Mouse (Mus musculus) olfactory bulb, adult 2 months (tissue): ENCODE measurements around the gene Rbm3. TPM values are rescaled to one million over a fixed set of nuclear protein-coding genes. Genes with fewer than 3 reads are reported as not detected.
"Not testable (repeated sequence)": the region's sequence is repeated elsewhere in the genome, so short reads cannot be mapped to it uniquely, and the experiment has no call there.

Source experiments
- H3K27ac ChIP-seq: fragments of 200-500 bp; 2 replicates; pipeline ENCODE4 v1.5.1; 2012; ENCODE audit warnings: low read depth, low read length; ENCODE audit not compliant: insufficient read depth
- H3K4me1 ChIP-seq: fragments of 200-500 bp; 2 replicates; pipeline ENCODE4 v1.6.1; 2012; ENCODE audit warnings: low read length; ENCODE audit not compliant: control insufficient read depth, insufficient read depth
- H3K4me3 ChIP-seq: fragments of 200-500 bp; 2 replicates; pipeline ENCODE4 v1.5.1; 2012; ENCODE audit warnings: mild to moderate bottlenecking, low read depth, low read length, moderate library complexity; ENCODE audit not compliant: insufficient read depth
- CTCF ChIP-seq: fragments of 200-500 bp; IDR thresholded peaks from 2 replicates; pipeline ENCODE4 v1.5.1; 2012; ENCODE audit warnings: low read depth, mild to moderate bottlenecking, low read length, moderate library complexity; ENCODE audit not compliant: insufficient read depth
- POLR2A ChIP-seq: fragments of 200-500 bp; IDR thresholded peaks from 2 replicates; pipeline ENCODE4 v1.6.1; 2012; ENCODE audit warnings: mild to moderate bottlenecking, low read depth, low read length, moderate library complexity; ENCODE audit not compliant: insufficient read depth
- WGBS: fragments of 180-500 bp; shearing (Covaris S2); methylation state at CpG from one replicate; pipeline ENCODE4 v1.1.7; 2018; 5-methylcytosine and 5-hydroxymethylcytosine counted together
- polyA plus RNA-seq: library from polyadenylated mRNA; stranded (reverse); fragments of >200 nt; gene quantifications from 2 replicates; pipeline ENCODE4 v1.2.4, GENCODE M21; 2012; ENCODE audit warnings: low replicate concordance; ENCODE audit not compliant: missing spikeins, insufficient read depth, insufficient read length

The Rbm3 gene
- polyA plus RNA-seq, 1 experiment: 332 TPM

DNA sequence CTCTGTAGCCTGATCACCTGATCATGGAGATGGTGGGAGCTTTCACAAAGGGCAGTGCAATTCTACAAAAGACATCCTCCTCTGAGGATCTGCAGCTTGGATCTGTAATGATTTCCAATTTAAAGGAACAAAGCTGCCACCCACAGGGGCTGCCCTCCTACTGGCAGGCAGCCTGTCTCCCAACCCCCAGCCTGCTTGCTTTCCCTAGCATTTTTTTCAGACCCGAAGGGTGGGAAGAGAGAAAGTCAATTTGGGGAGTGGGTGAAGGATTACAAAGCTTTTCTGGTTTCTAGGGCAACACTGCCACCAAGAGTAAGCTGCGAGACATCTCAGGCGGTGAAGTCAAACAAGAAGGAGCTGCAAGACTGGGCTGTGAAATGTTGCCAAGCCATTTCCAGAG, 44.7 kb downstream of the Rbm3 start:
- peak overlapping the region; percentile 70 for H3K27ac ChIP-seq
- no peaks in the 10 kb centered on the region for H3K4me1 ChIP-seq
- no peak overlapping the region for H3K4me3 ChIP-seq
- 15% methylated on average over 3 of the region's 3 CpGs for WGBS
- no peak for TF ChIP-seq POLR2A
- no peak for TF ChIP-seq CTCF

DNA sequence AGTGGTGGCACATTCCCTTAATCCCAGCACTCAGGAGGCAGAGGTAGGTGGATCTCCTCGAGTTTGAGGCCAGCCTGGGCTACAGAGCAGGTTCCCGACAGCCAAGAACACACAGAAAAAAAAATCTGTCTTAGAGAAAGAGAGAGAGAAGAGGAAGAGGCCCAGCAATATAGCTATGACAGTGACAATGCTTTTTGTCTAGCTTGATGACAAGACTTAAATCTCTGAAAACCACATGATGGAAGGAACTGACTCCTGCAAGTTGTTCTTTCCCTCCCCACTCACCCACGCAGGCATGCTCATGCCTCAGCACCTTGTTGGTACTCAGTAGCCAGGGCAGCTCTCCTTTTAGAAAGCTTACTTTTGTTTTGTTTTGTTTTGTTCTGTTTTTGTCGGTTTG, 46.2 kb downstream of the Rbm3 start:
- no peak overlapping the region for H3K27ac ChIP-seq
- no peak for TF ChIP-seq CTCF
- no peak for TF ChIP-seq POLR2A
- no peak overlapping the region for H3K4me3 ChIP-seq
- no peaks in the 10 kb centered on the region for H3K4me1 ChIP-seq
- 52% methylated on average over 4 of the region's 4 CpGs for WGBS

DNA sequence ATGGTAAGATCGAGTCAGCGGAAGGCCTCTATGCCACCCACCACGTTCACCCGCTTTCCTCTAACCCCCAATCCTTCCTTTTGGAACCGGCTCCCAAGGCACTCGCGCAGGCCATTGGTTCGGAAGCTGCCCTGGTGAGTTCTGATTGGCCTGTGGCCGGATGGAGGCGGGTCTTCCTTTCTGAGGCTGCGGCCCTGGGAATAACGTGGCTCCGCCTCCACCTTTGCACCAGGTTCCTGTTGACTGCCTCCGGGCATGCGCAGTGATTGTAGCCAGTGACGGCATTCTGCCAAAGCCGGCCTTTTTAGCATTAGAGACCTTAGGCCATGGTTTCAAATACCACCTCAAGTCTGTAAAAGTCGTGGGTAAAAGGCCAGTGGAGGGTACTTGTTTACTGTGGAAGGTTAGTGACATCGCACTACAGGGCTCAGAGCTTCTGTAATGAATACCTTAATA, 48.9 kb downstream of the Rbm3 start:
- WGBS: 20% methylated on average over 19 of the region's 19 CpGs
- peak overlapping the region; percentile 91 for H3K27ac ChIP-seq

DNA sequence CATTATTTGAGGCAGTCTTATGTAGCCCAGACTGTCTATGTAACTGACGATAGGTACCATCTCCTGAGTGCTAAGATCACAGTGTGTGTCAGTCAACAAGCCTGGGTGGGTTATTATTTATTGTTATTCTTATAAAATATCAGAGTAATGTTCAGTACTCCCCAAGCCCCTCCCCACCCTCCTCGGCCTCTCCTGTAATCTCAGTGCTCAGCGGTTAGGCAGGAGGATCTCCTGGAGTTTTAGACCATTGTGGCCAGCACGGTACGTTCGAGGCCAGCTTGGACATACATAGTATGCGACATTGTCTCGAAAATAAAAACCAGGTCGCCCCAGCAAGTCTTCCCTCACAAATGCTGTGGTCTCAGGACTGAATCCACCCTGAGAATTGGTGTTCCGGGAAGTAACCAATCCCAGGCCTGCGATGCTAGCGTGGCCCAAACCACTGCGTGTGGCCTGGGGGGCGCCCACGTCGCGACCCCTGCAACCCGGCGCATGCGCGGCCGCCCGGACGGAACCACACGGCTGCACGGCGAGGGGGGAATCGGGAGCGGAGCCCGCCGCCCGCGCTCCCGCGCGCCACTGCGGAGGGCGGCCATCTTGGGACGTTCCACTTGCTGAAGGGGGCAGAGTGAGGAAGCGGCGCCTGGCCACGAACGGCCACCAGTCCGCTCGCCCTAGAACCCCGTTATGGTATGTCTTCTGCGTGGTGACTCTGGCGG, 49.5 kb downstream of the Rbm3 start:
- peak overlapping the region; percentile 41 for H3K4me3 ChIP-seq
- 10% methylated on average over 37 of the region's 48 CpGs for WGBS
- peak overlapping the region; percentile 91 for H3K27ac ChIP-seq
- not testable (repeated sequence) for H3K4me1 ChIP-seq

More for the DNA sequence above, 48.9 kb downstream of the Rbm3 start:
- peak overlapping the region; percentile 41 for H3K4me3 ChIP-seq
- TF ChIP-seq CTCF (no peak), POLR2A (no peak)
- H3K4me1 ChIP-seq: no peaks in the 10 kb centered on the region

DNA sequence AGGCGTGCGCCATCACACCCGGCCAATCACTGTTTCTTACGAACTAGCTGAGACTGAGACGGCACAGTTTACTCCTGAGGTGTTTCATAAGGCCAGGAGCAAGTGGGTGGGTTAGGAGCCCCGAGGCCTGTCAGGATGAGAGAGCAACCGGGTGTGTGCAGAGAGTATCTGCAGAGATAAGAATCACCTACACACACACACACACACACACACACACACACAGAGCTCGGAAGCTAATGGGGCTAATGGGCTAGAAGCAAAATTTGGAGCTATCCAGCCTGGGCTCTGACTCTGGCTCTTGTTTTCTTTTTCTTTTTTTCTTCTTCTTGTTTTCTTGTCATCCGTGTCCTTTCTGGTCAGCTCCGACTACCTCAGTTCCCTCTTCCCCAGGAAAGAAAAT, 50.1 kb downstream of the Rbm3 start:
- Histone ChIP-seq H3K4me1 (no peaks in the 10 kb centered on the region), H3K27ac (no peak overlapping the region), H3K4me3 (no peak overlapping the region)
- 72% methylated on average over 10 of the region's 10 CpGs for WGBS
- no peak for TF ChIP-seq CTCF
- TF ChIP-seq POLR2A: no peak

DNA sequence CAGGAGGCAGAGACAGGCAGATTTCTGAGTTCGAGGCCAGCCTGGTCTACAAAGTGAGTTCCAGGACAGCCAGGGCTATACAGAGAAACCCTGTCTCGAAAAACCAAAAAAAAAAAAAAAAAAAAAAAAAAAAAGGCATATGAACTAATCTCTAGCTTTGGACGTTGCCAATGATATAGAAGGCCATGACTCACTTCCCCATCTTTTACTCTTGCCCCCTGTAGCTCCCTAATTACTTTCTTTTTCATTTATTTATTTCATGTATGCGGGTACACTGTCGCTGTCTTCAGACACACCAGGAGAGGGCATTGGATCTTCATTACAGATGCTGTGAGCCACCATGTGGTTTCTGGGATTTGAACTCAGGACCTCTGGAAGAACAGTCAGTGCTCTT, 54.7 kb downstream of the Rbm3 start:
- not testable (repeated sequence) for H3K27ac ChIP-seq, H3K4me3 ChIP-seq, H3K4me1 ChIP-seq
- WGBS: 81% methylated on average over 5 of the region's 5 CpGs

DNA sequence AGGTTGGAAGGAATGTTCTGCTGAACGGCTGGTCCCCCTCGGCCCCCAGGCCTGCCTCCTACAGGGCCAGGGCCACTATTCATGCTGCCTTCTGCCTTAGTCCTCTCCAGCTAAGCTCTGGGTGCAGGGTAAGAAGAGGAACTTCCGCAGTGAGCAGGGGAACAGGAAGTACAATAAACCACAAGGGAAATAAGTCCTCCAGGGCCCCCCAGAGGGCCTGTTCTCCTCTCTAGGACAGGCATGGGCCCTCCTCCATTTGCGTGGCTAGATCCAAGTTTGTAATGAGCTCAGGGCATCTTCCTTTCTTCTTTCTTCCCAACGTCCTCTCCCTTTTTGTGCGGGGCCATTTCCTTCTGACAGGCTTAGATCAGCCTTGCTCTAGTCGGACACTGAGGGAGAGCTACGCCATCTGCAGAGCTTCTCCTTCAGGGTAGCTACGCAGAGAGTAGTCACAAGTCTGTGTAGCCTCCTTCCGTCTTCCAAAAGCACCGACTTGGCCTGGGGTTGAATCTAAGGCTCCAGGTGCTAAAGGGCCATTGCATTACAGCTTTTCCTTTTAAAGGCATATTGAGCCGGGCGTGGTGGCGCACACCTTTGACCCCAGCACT, 55.2 kb downstream of the Rbm3 start, which contains the start of gene Was:
Gene Was (minus strand): TSS at position 153 of the 608 bp plus-strand sequence.
- Histone ChIP-seq H3K27ac (no peak within 1 kb of the TSS), H3K4me3 (no peak within 1 kb of the TSS), H3K4me1 (no peaks in the 10 kb centered on the region)
- no peak for TF ChIP-seq CTCF
- no peak for TF ChIP-seq POLR2A
- WGBS: 86% methylated on average over 14 of the region's 14 CpGs

DNA sequence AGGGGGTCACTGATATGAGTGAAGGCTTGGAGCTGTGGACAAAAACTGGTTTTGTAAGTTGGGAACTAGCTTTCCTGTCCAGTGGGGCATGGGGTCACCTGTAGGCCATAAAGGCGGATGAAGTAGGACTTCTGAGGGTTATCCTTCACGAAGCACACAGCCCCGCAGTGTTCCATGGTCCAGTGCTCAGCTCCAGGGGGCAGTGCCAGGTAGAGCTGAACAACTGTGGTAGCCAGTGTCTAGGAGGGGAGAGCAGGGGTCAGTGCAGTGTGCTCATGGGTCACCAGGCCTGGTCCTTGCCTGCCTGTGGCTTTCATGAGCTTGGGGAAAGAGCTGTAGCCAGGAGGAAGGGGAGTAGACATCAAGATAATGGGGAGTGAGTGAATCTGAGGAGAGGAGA, 55.9 kb downstream of the Rbm3 start:
- no peak overlapping the region for H3K4me3 ChIP-seq
- H3K27ac ChIP-seq: no peak overlapping the region
- TF ChIP-seq CTCF (no peak), POLR2A (no peak)
- no peaks in the 10 kb centered on the region for H3K4me1 ChIP-seq
- 90% methylated on average over 3 of the region's 3 CpGs for WGBS

Other genes with a start within 250 kb of the Rbm3 start
- not detected in 2 replicates for gene Pqbp1, start 246.6 kb downstream of the Rbm3 start, polyA plus RNA-seq
- gene Timm17b, start 246.5 kb downstream of the Rbm3 start, polyA plus RNA-seq: not detected in 2 replicates
- not detected in 2 replicates for gene Gm10491, start 238.0 kb downstream of the Rbm3 start, polyA plus RNA-seq
- not detected in 2 replicates for gene Gm10490, start 236.3 kb downstream of the Rbm3 start, polyA plus RNA-seq
- gene Pcsk1n, start 226.1 kb downstream of the Rbm3 start, polyA plus RNA-seq: not detected in 2 replicates
- gene Eras, start 217.3 kb downstream of the Rbm3 start, polyA plus RNA-seq: not detected in 2 replicates
- gene Hdac6, start 198.0 kb downstream of the Rbm3 start, polyA plus RNA-seq: not detected in 2 replicates
- gene Gata1, start 167.8 kb downstream of the Rbm3 start, polyA plus RNA-seq: not detected in 2 replicates
- not detected in 2 replicates for gene Glod5, start 127.4 kb downstream of the Rbm3 start, polyA plus RNA-seq
- gene Suv39h1, start 71.1 kb downstream of the Rbm3 start, polyA plus RNA-seq: not detected in 2 replicates
- gene Was, start 55.4 kb downstream of the Rbm3 start, polyA plus RNA-seq: not detected in 2 replicates
- 69.5 TPM in 1 of 2 replicates, not detected in the other for gene Wdr13, start 13.0 kb downstream of the Rbm3 start, polyA plus RNA-seq
- not detected in 2 replicates for gene Tbc1d25, start 30.3 kb upstream of the Rbm3 start, polyA plus RNA-seq
- not detected in 2 replicates for gene Ebp, start 47.6 kb upstream of the Rbm3 start, polyA plus RNA-seq
- not detected in 2 replicates for gene Porcn, start 60.6 kb upstream of the Rbm3 start, polyA plus RNA-seq
- gene Ftsj1, start 106.5 kb upstream of the Rbm3 start, polyA plus RNA-seq: not detected in 2 replicates
- gene Slc38a5, start 125.3 kb upstream of the Rbm3 start, polyA plus RNA-seq: not detected in 2 replicates
- not detected in 2 replicates for gene Ssxb10, start 181.5 kb upstream of the Rbm3 start, polyA plus RNA-seq
- gene Ssxb9, start 221.1 kb upstream of the Rbm3 start, polyA plus RNA-seq: not detected in 2 replicates